Mouse (Mus musculus) MEL (cell line): ENCODE results near the gene Arl3. TPM values are rescaled to one million over a fixed set of nuclear protein-coding genes. Genes with fewer than 3 reads are reported as not detected.

Source experiments
- DNase-seq: peaks from one replicate; pipeline ENCODE4 v3.0.0; 2011; ENCODE audit warnings: low read depth, low spot score
- H3K27ac ChIP-seq: 2 replicates; pipeline ENCODE4 v1.5.1; 2012; ENCODE audit warnings: low read depth, mild to moderate bottlenecking, control low read depth, low read length, moderate library complexity; ENCODE audit not compliant: control insufficient read depth
- H3K27me3 ChIP-seq, 2 experiments: fragments of 150-350 bp in 1 of 2; sonication (generic) in 1 of 2; 2 replicates each; pipeline ENCODE4 v1.6.1; 2012; ENCODE audit warnings: low read length in 2 of 2, mild to moderate bottlenecking in 2 of 2, improper control_type of control experiment in 1 of 2, moderate library complexity in 1 of 2; ENCODE audit not compliant: insufficient read depth in 2 of 2, control insufficient read depth in 1 of 2
- H3K36me3 ChIP-seq, 2 experiments: 2 replicates each; pipeline ENCODE4 v1.6.1; 2012 to 2014; ENCODE audit warnings: low read length in 2 of 2, improper control_type of control experiment in 1 of 2, inconsistent platforms in 1 of 2, mild to moderate bottlenecking in 1 of 2; ENCODE audit not compliant: insufficient read depth in 2 of 2, control insufficient read depth in 1 of 2
- H3K4me1 ChIP-seq, 2 experiments: fragments of 150-350 bp in 1 of 2; sonication (generic) in 1 of 2; 2 replicates each; pipeline ENCODE4 v1.6.1; 2012; ENCODE audit warnings: low read length in 2 of 2, improper control_type of control experiment in 1 of 2, mild to moderate bottlenecking in 1 of 2; ENCODE audit not compliant: insufficient read depth in 2 of 2, control insufficient read depth in 1 of 2
- H3K4me3 ChIP-seq, 2 experiments: fragments of 150-350 bp in 1 of 2; sonication (generic) in 1 of 2; 2 replicates each; pipeline ENCODE4 v1.5.1; 2012; ENCODE audit warnings: low read depth in 2 of 2, low read length in 2 of 2, mild to moderate bottlenecking in 2 of 2, moderate library complexity in 2 of 2, control low read depth in 1 of 2, improper control_type of control experiment in 1 of 2; ENCODE audit not compliant: control insufficient read depth in 1 of 2, insufficient read depth in 1 of 2
- H3K79me2 ChIP-seq: 2 replicates; pipeline ENCODE4 v1.6.1; 2012; ENCODE audit warnings: mild to moderate bottlenecking, low read length, moderate library complexity; ENCODE audit not compliant: control insufficient read depth, poor library complexity, insufficient read depth
- H3K9ac ChIP-seq: 2 replicates; pipeline ENCODE4 v1.6.1; 2012; ENCODE audit warnings: low read depth, mild to moderate bottlenecking, control low read depth, low read length, moderate library complexity; ENCODE audit not compliant: control insufficient read depth, poor library complexity, severe bottlenecking
- H3K9me3 ChIP-seq: fragments of 150-350 bp; sonication (generic); replicated peaks from 2 replicates; pipeline ENCODE4 v1.6.1; 2012; ENCODE audit warnings: mild to moderate bottlenecking, low read length, improper control_type of control experiment, moderate library complexity; ENCODE audit not compliant: insufficient read depth
- CHD1 ChIP-seq: IDR thresholded peaks from 2 replicates; pipeline ENCODE4 v1.6.1; 2012; ENCODE audit warnings: low read depth, mild to moderate bottlenecking, inconsistent platforms, low read length, improper control_type of control experiment
- CTCF ChIP-seq, 3 experiments: IDR thresholded peaks in 2 of 3; conservative IDR thresholded peaks in 1 of 3; 2 replicates each; pipeline ENCODE4 v1.5.1; 2011 to 2012; ENCODE audit warnings: low read length in 3 of 3, low read depth in 2 of 3, mild to moderate bottlenecking in 2 of 3, improper control_type of control experiment in 1 of 3, inconsistent platforms in 1 of 3, mixed read lengths in 1 of 3, moderate library complexity in 1 of 3; ENCODE audit not compliant: control insufficient read depth in 1 of 3, insufficient read depth in 1 of 3, poor library complexity in 1 of 3, severe bottlenecking in 1 of 3
- ELF1 ChIP-seq: IDR thresholded peaks from 2 replicates; pipeline ENCODE4 v1.6.1; 2014; ENCODE audit warnings: low read depth, mild to moderate bottlenecking, inconsistent platforms, low read length, improper control_type of control experiment, moderate library complexity
- ETS1 ChIP-seq: IDR thresholded peaks from 2 replicates; pipeline ENCODE4 v1.6.1; 2012; ENCODE audit warnings: low read depth, mild to moderate bottlenecking, inconsistent platforms, low read length, improper control_type of control experiment, moderate library complexity
- HCFC1 ChIP-seq: IDR thresholded peaks from 2 replicates; pipeline ENCODE4 v1.6.1; 2012; ENCODE audit warnings: low read depth, mild to moderate bottlenecking, inconsistent platforms, low read length, improper control_type of control experiment, moderate library complexity
- KAT2A ChIP-seq: conservative IDR thresholded peaks from 2 replicates; pipeline ENCODE4 v1.6.1; 2012; ENCODE audit warnings: low read depth, low read length, improper control_type of control experiment, inconsistent platforms
- MAX ChIP-seq: IDR thresholded peaks from 2 replicates; pipeline ENCODE4 v1.6.1; 2011; ENCODE audit warnings: low read length, improper control_type of control experiment
- MEF2A ChIP-seq: IDR thresholded peaks from 2 replicates; pipeline ENCODE4 v1.6.1; 2014; ENCODE audit warnings: low read depth, mild to moderate bottlenecking, inconsistent platforms, low read length, improper control_type of control experiment; ENCODE audit not compliant: poor library complexity, insufficient replicate concordance, severe bottlenecking; ENCODE audit errors: extremely low read depth
- MXI1 ChIP-seq: IDR thresholded peaks from 2 replicates; pipeline ENCODE4 v1.6.1; 2011; ENCODE audit warnings: mild to moderate bottlenecking, low read depth, low read length, improper control_type of control experiment
- NELFE ChIP-seq: IDR thresholded peaks from 2 replicates; pipeline ENCODE4 v1.6.1; 2011; ENCODE audit warnings: low read depth, low read length, improper control_type of control experiment
- NRF1 ChIP-seq: IDR thresholded peaks from 2 replicates; pipeline ENCODE4 v1.6.1; 2014; ENCODE audit warnings: low read depth, mild to moderate bottlenecking, inconsistent platforms, low read length, improper control_type of control experiment, moderate library complexity; ENCODE audit not compliant: poor library complexity, insufficient read depth, severe bottlenecking
- POLR2A ChIP-seq, 2 experiments: IDR thresholded peaks; 2 replicates each; pipeline ENCODE4 v1.6.1; 2011 to 2012; ENCODE audit warnings: low read length in 2 of 2, mild to moderate bottlenecking in 2 of 2, control low read depth in 1 of 2, improper control_type of control experiment in 1 of 2, low read depth in 1 of 2, moderate library complexity in 1 of 2; ENCODE audit not compliant: control insufficient read depth in 1 of 2, insufficient read depth in 1 of 2, poor library complexity in 1 of 2
- POLR2AphosphoS2 ChIP-seq: IDR thresholded peaks from 2 replicates; pipeline ENCODE4 v1.6.1; 2011; ENCODE audit warnings: low read length, improper control_type of control experiment
- RCOR1 ChIP-seq: IDR thresholded peaks from 2 replicates; pipeline ENCODE4 v1.6.1; 2012; ENCODE audit warnings: low read depth, mild to moderate bottlenecking, inconsistent platforms, low read length, improper control_type of control experiment
- SIN3A ChIP-seq: IDR thresholded peaks from 2 replicates; pipeline ENCODE4 v1.6.1; 2012; ENCODE audit warnings: low read length, improper control_type of control experiment, inconsistent platforms
- TCF12 ChIP-seq: IDR thresholded peaks from 2 replicates; pipeline ENCODE4 v1.6.1; 2014; ENCODE audit warnings: low read depth, mild to moderate bottlenecking, inconsistent platforms, low read length, improper control_type of control experiment, moderate library complexity
- ZKSCAN1 ChIP-seq: IDR thresholded peaks from 2 replicates; pipeline ENCODE4 v1.6.1; 2012; ENCODE audit warnings: low read depth, mild to moderate bottlenecking, inconsistent platforms, low read length, improper control_type of control experiment, moderate library complexity
- polyA plus RNA-seq, 2 experiments: library from polyadenylated mRNA; stranded (reverse) in 1 of 2; unstranded in 1 of 2; fragments of >175 nt in 1 of 2; fragments of >200 nt in 1 of 2; gene quantifications; 2 replicates each; pipeline versions ENCODE4 v1.2.1 to v1.2.4; 2012; ENCODE audit warnings: low replicate concordance in 2 of 2, low read depth in 1 of 2; ENCODE audit not compliant: insufficient read length in 2 of 2, insufficient read depth in 1 of 2, missing spikeins in 1 of 2
- total RNA-seq: library from RNA; depleted of rRNA; stranded (reverse); fragments of 300-350 nt; gene quantifications from 2 replicates; pipeline ENCODE4 v1.2.3, GENCODE M21; 2012

Gene Arl3
- total and polyA plus RNA-seq, 3 experiments = 62.4 to 123 TPM; not detected in 1

DNA sequence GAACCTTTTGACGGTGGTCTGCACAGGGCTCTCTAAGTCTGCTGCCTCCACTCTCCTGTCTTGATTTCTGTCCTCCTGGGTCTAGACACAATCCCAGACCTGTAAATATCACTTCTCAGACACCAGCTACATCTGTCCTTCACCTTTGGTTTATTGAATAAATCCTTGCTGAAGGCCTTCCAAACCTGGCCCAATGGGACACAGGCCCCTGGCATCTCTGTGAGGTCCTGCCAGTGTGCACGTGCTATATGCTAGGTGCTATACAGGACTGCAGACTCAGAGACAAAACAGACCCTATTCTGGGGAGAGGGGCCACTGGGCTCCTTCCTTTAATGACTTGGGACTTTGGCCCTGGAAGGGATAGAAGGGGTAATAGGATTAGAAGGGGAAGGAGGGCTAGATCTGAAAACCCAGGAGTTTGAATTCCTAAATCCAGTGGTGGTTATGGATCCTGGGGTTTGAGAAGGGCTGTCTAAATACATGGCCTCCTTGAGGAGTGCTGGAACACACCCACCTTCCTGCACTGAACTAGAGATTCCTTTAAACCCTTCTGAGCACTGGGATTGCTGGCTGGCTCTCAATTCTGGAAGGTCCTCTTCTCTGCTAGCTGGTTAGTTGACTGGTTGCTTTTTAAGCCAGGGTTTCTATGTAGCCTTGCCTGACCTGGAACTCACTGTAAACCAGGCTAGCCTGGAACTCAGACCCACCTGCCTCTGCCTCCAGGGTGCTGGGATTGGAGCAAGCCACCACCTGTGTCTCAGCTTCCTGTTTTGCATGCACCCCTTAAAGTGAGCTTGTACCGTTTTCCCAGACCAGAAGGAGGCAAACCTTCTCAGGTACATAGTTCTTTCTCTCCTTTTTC, 56.1 kb downstream of the Arl3 start:
- no peaks in the 10 kb centered on the region for H3K9me3 ChIP-seq
- DNase-seq = peak; percentile 36
- H3K9ac ChIP-seq = no peak overlapping the region
- H3K36me3 ChIP-seq = peaks cover 3 to 4% of the 10 kb centered on the region in 2 experiments
- TF ChIP-seq NELFE (peak; percentile 24; the same call in 1 of the 2 replicates), RCOR1 (no peak), TCF12 (no peak), MAX (no peak), ELF1 (0 out of 2 replicates have a peak, but pooled peaks have one; percentile 15), CTCF (IDR thresholded peaks at IDR 0.05 in 2 of 3, conservative IDR thresholded peaks at IDR 0.05 in 1 of 3; ENCODE audit: control insufficient read depth in 1 of 3, insufficient read depth in 1 of 3, low read depth in 2 of 3, low read length in 3 of 3, poor library complexity in 1 of 3, severe bottlenecking in 1 of 3) (no peak), NRF1 (no peak), POLR2AphosphoS2 (peak; percentile 21; the same call in 1 of the 2 replicates), ETS1 (no peak), POLR2A (IDR thresholded peaks at IDR 0.05; ENCODE audit: control insufficient read depth in 1 of 2, insufficient read depth in 1 of 2, low read depth in 1 of 2, low read length in 2 of 2, poor library complexity in 1 of 2) (peak in 1 of 2 experiments; percentile 21; a peak in 1 of 4 replicates)
- TF ChIP-seq, all 39 proteins: peak for 4
- Histone ChIP-seq H3K27ac (no peak overlapping the region), H3K27me3 (no peaks in the 10 kb centered on the region), H3K4me1 (peaks cover 2 to 3% of the 10 kb centered on the region in 2 experiments), H3K79me2 (no peaks in the 10 kb centered on the region), H3K4me3 (no peak overlapping the region)

GRCm38 (mm10) chr19:46515287-46515821, 57.6 kb downstream of the Arl3 start:
- TF ChIP-seq CHD1 (no peak), MEF2A (no peak)

DNA sequence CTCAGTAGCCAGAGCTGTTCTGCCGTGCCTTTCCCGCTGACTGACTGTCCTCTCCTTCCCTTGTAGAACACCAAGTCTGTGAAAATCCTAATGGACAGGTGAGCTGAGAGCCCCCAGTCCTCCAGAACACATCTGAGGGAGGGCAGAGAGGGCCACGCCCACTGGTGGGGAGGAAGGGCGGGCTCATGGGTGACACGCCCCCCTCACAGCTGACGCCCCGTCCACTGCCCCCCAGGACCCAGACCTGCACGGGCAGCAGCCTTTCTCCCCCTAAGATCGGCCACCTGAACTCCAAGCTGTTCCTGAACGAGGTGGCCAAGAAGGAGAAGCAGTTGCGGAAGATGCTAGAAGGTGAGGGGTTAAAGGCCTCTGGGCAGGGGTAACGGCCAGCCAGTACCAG, 58.6 kb downstream of the Arl3 start:
- no peak overlapping the region for H3K27ac ChIP-seq
- no peak for DNase-seq
- H3K4me3 ChIP-seq = no peak overlapping the region
- peaks cover 21% of the 10 kb centered on the region for H3K79me2 ChIP-seq
- H3K4me1 ChIP-seq = peaks cover 10 to 13% of the 10 kb centered on the region in 2 experiments
- H3K27me3 ChIP-seq = no peaks in the 10 kb centered on the region
- TF ChIP-seq SIN3A (no peak), ZKSCAN1 (no peak), KAT2A (no peak), MXI1 (no peak), ELF1 (no peak), HCFC1 (no peak)
- H3K36me3 ChIP-seq = peaks cover 11 to 16% of the 10 kb centered on the region in 2 experiments
- no peak overlapping the region for H3K9ac ChIP-seq
- H3K9me3 ChIP-seq = no peaks in the 10 kb centered on the region

More at GRCm38 (mm10) chr19:46515287-46515821, 57.6 kb downstream of the Arl3 start:
- H3K9me3 ChIP-seq = no peaks in the 10 kb centered on the region
- no peaks in the 10 kb centered on the region for H3K27me3 ChIP-seq
- no peak for DNase-seq
- H3K79me2 ChIP-seq = peaks cover 12% of the 10 kb centered on the region
- no peak overlapping the region for H3K9ac ChIP-seq
- H3K4me3 ChIP-seq = no peak overlapping the region
- H3K27ac ChIP-seq = no peak overlapping the region
- H3K4me1 ChIP-seq = peaks cover 3 to 4% of the 10 kb centered on the region in 2 experiments
- H3K36me3 ChIP-seq = peaks cover 7 to 10% of the 10 kb centered on the region in 2 experiments
